Mouse (Mus musculus): Measurements from ENCODE around the gene Tiparp. TPM values are rescaled to one million over a fixed set of nuclear protein-coding genes. Genes with fewer than 3 reads are reported as not detected.

The Tiparp gene
- polyA plus RNA-seq, 1 experiment from 2014 or later, result 33.3 TPM

DNA sequence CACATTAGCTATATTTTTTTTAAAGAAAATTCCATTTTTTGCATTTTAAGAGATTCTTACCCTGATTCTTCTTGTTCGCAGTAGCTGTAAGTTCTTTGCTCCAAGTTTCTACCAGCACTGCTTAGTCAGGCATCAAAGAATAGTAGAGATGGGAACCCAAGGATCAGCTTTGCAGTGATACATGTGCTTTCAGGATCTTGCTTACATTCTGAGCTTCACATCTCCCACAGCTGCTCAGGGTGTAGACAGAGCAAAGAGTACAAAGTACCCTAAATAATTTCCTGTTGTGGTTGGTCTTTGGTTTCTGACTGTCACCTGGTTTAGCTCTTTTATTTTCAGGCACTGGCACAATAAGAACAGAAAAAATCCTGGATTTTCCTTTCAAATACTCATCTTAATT is 9.1 kb downstream of the Tiparp start:
- Histone ChIP-seq H3K4me3 (ENCODE audit: low read depth, low read length) (no peak overlapping the region), H3K9me3 (ENCODE audit: control insufficient read depth, low read length) (no peaks in the 10 kb centered on the region), H3K4me1 (ENCODE audit: control insufficient read depth, insufficient read depth, low read length) (peaks cover 5% of the 10 kb centered on the region; the same call in 1 of the 2 replicates), H3K9ac (ENCODE audit: low read length) (no peak overlapping the region), H3K36me3 (ENCODE audit: control insufficient read depth, insufficient read depth, low read length) (no peaks in the 10 kb centered on the region), H3K27ac (ENCODE audit: low read depth, low read length) (no peak overlapping the region), H3K4me2 (ENCODE audit: low read depth) (no peak overlapping the region), H3K27me3 (ENCODE audit: control insufficient read depth, insufficient read depth, low read length) (no peaks in the 10 kb centered on the region)
- DNase-seq (ENCODE audit: low spot score) (no peak), ATAC-seq (ENCODE audit: insufficient read depth, low FRiP score, low TSS enrichment) (no peak)
- WGBS, result 96% methylated on average over 1 of the region's 1 CpGs

DNA sequence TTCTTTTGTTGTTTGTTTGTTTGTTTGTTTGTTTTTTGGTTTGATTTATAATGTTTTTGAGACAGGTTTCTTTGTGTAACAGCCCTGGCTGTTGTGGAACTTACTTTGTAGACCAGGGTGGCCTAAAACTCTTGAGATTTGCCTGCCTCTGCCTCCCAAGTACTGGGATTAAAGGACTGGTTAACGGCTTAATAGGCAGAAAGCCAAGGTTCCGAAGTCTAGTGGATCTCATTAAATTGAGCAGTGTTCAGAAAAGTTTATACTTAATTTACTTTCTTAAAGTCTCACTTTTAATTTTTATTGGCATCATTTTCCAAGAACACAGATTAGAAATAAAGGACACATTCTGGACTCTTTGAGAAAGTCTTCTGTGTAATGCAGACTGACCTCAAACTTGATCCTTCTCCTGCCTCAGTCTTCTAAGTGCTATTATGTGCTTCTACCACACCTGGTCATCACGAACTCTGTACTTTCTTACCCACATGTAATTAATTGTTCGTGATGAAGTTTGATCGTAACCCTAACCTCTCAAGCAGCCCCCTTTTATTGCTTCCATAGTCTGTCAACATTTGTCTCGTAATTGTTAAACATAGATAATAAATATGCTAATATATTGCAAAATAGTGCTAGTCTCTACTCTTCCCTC is 12.8 kb downstream of the Tiparp start:
- DNase-seq (ENCODE audit: low spot score), result no peak
- no peaks in the 10 kb centered on the region for H3K4me1 ChIP-seq (ENCODE audit: control insufficient read depth, insufficient read depth, low read length)
- H3K9ac ChIP-seq (ENCODE audit: low read length), result no peak overlapping the region
- no peak overlapping the region for H3K27ac ChIP-seq (ENCODE audit: low read depth, low read length)
- H3K4me3 ChIP-seq (ENCODE audit: low read depth, low read length), result no peak overlapping the region
- no peaks in the 10 kb centered on the region for H3K9me3 ChIP-seq (ENCODE audit: control insufficient read depth, low read length)
- WGBS, result 87% methylated on average over 6 of the region's 6 CpGs
- H3K4me2 ChIP-seq (ENCODE audit: low read depth), result no peak overlapping the region
- H3K36me3 ChIP-seq (ENCODE audit: control insufficient read depth, insufficient read depth, low read length), result no peaks in the 10 kb centered on the region
- no peak for ATAC-seq (ENCODE audit: insufficient read depth, low FRiP score, low TSS enrichment)
- no peaks in the 10 kb centered on the region for H3K27me3 ChIP-seq (ENCODE audit: control insufficient read depth, insufficient read depth, low read length)

DNA sequence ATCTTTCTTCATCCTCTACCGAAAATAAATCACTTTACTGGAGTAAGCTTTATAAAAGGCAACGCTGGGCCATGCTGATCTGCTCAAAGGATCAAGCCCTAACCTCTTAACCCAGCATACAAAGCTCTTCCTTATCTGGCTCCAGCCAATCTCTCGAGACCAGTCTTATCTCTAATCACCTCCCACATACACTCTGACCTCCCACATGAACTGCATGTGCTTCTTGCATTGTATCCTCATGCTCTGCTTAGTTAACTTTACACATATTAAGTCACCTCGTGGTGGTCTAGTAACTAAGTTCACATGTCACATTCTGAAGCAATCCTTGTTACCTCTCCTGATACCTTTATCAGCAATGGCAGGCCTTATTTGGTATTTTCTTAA is 13.3 kb downstream of the Tiparp start:
- no peak for ATAC-seq (ENCODE audit: insufficient read depth, low FRiP score, low TSS enrichment)
- 66% methylated on average over 4 of the region's 4 CpGs for WGBS

DNA sequence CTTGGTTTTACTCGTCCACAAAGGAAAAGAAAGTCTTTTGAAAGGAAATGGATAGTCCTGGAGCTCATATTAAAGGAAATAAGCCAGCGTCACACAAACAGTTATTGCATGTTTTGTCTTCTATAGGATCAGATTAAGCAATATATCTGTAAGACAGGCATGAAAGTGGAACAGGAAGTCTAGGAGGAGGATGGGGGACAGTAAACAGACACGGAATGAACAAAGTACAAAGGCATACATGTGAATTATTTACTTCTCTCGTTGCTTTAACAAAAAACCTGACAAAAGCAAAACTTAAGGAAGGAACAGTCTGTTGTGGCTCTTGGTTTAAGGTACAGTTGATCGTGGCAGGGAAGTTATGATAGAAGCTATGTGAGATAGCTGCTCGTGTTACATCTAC is 21.6 kb downstream of the Tiparp start:
- DNase-seq (ENCODE audit: low spot score), result no peak
- Histone ChIP-seq H3K9me3 (ENCODE audit: control insufficient read depth, low read length) (no peaks in the 10 kb centered on the region), H3K4me1 (ENCODE audit: control insufficient read depth, insufficient read depth, low read length) (no peaks in the 10 kb centered on the region), H3K4me3 (ENCODE audit: low read depth, low read length) (no peak overlapping the region), H3K27me3 (ENCODE audit: control insufficient read depth, insufficient read depth, low read length) (no peaks in the 10 kb centered on the region), H3K9ac (ENCODE audit: low read length) (no peak overlapping the region), H3K27ac (ENCODE audit: low read depth, low read length) (no peak overlapping the region), H3K4me2 (ENCODE audit: low read depth) (no peak overlapping the region), H3K36me3 (ENCODE audit: control insufficient read depth, insufficient read depth, low read length) (no peaks in the 10 kb centered on the region)
- ATAC-seq (ENCODE audit: insufficient read depth, low FRiP score, low TSS enrichment), result no peak
- 84% methylated on average over 6 of the region's 6 CpGs for WGBS

More for the DNA sequence above, 13.3 kb downstream of the Tiparp start:
- no peak for DNase-seq (ENCODE audit: low spot score)
- Histone ChIP-seq H3K4me3 (ENCODE audit: low read depth, low read length) (no peak overlapping the region), H3K27ac (ENCODE audit: low read depth, low read length) (no peak overlapping the region), H3K36me3 (ENCODE audit: control insufficient read depth, insufficient read depth, low read length) (no peaks in the 10 kb centered on the region), H3K9ac (ENCODE audit: low read length) (no peak overlapping the region), H3K9me3 (ENCODE audit: control insufficient read depth, low read length) (no peaks in the 10 kb centered on the region), H3K4me2 (ENCODE audit: low read depth) (no peak overlapping the region), H3K4me1 (ENCODE audit: control insufficient read depth, insufficient read depth, low read length) (no peaks in the 10 kb centered on the region), H3K27me3 (ENCODE audit: control insufficient read depth, insufficient read depth, low read length) (no peaks in the 10 kb centered on the region)

DNA sequence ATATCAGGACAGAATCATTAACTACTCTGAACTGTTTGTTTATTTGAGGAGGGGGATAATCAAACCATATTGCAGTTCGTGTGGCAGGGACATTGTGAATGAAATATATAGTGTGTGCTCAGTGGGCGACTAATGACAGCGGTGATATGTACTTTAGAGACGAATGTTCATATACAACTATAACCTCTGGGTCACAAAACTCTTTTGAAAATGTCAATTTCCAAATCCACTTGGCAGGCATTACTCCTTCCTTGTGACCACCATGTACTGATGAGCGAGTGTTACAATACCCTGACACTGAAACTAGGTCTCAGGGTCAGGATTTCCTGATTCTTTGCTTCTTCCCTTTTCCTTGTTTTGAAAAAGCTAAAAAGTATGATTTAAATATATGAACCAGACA is 22.9 kb downstream of the Tiparp start:
- H3K4me2 ChIP-seq (ENCODE audit: low read depth), result no peak overlapping the region
- no peaks in the 10 kb centered on the region for H3K4me1 ChIP-seq (ENCODE audit: control insufficient read depth, insufficient read depth, low read length)
- H3K9me3 ChIP-seq (ENCODE audit: control insufficient read depth, low read length), result no peaks in the 10 kb centered on the region
- no peak overlapping the region for H3K4me3 ChIP-seq (ENCODE audit: low read depth, low read length)
- no peak overlapping the region for H3K9ac ChIP-seq (ENCODE audit: low read length)
- WGBS, result 86% methylated on average over 5 of the region's 5 CpGs
- DNase-seq (ENCODE audit: low spot score) (no peak), ATAC-seq (ENCODE audit: insufficient read depth, low FRiP score, low TSS enrichment) (no peak)
- no peaks in the 10 kb centered on the region for H3K36me3 ChIP-seq (ENCODE audit: control insufficient read depth, insufficient read depth, low read length)
- no peak overlapping the region for H3K27ac ChIP-seq (ENCODE audit: low read depth, low read length)
- no peaks in the 10 kb centered on the region for H3K27me3 ChIP-seq (ENCODE audit: control insufficient read depth, insufficient read depth, low read length)

DNA sequence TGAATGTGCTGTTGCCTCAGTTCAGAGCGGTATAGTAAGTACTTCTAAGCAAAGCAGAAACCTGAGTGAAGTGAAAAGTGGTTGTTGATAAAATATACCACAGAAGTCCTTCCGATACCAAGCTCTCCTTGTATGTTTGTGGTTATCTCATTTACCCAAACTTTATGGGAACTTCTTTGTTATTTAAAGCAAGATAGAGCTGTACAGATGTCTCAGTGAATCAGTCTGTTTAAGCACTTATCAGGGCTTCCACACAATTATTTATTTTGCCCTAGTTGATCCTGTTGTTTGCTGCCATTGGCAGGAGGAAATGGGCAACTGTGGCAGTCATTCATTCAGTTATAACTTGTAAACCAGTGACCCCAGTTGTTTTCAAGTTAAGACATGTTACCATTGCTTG is 26.4 kb downstream of the Tiparp start:
- Histone ChIP-seq H3K27ac (ENCODE audit: low read depth, low read length) (no peak overlapping the region), H3K36me3 (ENCODE audit: control insufficient read depth, insufficient read depth, low read length) (no peaks in the 10 kb centered on the region), H3K4me3 (ENCODE audit: low read depth, low read length) (no peak overlapping the region), H3K27me3 (ENCODE audit: control insufficient read depth, insufficient read depth, low read length) (no peaks in the 10 kb centered on the region), H3K9me3 (ENCODE audit: control insufficient read depth, low read length) (no peaks in the 10 kb centered on the region), H3K4me1 (ENCODE audit: control insufficient read depth, insufficient read depth, low read length) (no peaks in the 10 kb centered on the region), H3K9ac (ENCODE audit: low read length) (no peak overlapping the region), H3K4me2 (ENCODE audit: low read depth) (no peak overlapping the region)
- DNase-seq (ENCODE audit: low spot score), result no peak
- no peak for ATAC-seq (ENCODE audit: insufficient read depth, low FRiP score, low TSS enrichment)
- WGBS, result 89% methylated on average over 2 of the region's 2 CpGs

DNA sequence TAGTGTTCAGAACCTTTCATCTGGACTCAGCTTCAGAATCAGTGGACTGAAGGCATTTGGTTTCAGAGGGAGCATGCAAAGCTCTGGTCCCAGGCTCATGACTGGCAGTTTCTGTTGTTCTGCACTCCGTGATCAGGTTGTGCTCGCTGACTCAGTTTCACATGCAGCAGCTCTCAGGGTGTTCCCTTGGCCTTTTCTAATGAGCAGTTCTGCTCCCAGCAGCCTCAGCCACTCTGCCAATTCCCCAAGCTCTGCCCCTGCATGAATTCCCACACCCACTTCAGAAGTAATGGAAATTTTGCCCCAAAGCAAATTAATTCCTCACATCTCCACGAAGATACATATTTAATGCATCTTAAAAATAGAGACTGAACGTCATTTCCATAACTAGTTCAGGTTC is 30.5 kb downstream of the Tiparp start:
- no peak for ATAC-seq (ENCODE audit: insufficient read depth, low FRiP score, low TSS enrichment)
- Histone ChIP-seq H3K4me1 (ENCODE audit: control insufficient read depth, insufficient read depth, low read length) (no peaks in the 10 kb centered on the region), H3K27me3 (ENCODE audit: control insufficient read depth, insufficient read depth, low read length) (no peaks in the 10 kb centered on the region), H3K4me2 (ENCODE audit: low read depth) (no peak overlapping the region), H3K27ac (ENCODE audit: low read depth, low read length) (no peak overlapping the region), H3K9ac (ENCODE audit: low read length) (no peak overlapping the region), H3K36me3 (ENCODE audit: control insufficient read depth, insufficient read depth, low read length) (no peaks in the 10 kb centered on the region), H3K4me3 (ENCODE audit: low read depth, low read length) (no peak overlapping the region), H3K9me3 (ENCODE audit: control insufficient read depth, low read length) (no peaks in the 10 kb centered on the region)
- DNase-seq (ENCODE audit: low spot score), result no peak
- 86% methylated on average over 4 of the region's 4 CpGs for WGBS

DNA sequence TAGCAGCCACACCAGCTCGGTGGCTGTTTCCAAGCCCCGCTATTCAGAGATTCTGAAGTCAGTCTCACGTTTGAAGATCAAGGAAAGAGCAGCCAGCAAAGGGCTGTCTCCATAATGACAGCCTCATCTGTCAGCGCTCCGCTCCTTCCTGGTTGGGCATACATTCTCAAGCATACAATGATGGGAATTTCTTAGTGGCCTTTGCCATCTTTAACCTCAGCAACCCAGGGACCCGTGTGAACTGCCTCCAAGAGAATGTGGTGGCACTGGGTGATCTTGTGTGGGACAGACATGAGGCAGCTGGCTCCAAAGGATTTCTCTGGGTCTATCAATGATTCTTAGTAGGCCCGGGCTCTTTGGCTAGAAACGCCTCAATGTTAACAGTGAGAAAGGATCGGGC is 34.0 kb downstream of the Tiparp start:
- no peaks in the 10 kb centered on the region for H3K4me1 ChIP-seq (ENCODE audit: control insufficient read depth, insufficient read depth, low read length)
- no peaks in the 10 kb centered on the region for H3K27me3 ChIP-seq (ENCODE audit: control insufficient read depth, insufficient read depth, low read length)
- no peaks in the 10 kb centered on the region for H3K36me3 ChIP-seq (ENCODE audit: control insufficient read depth, insufficient read depth, low read length)
- no peak overlapping the region for H3K4me2 ChIP-seq (ENCODE audit: low read depth)
- H3K27ac ChIP-seq (ENCODE audit: low read depth, low read length), result no peak overlapping the region
- H3K9me3 ChIP-seq (ENCODE audit: control insufficient read depth, low read length), result no peaks in the 10 kb centered on the region
- DNase-seq (ENCODE audit: low spot score), result no peak
- no peak overlapping the region for H3K4me3 ChIP-seq (ENCODE audit: low read depth, low read length)
- 81% methylated on average over 9 of the region's 9 CpGs for WGBS
- no peak overlapping the region for H3K9ac ChIP-seq (ENCODE audit: low read length)
- no peak for ATAC-seq (ENCODE audit: insufficient read depth, low FRiP score, low TSS enrichment)

DNA sequence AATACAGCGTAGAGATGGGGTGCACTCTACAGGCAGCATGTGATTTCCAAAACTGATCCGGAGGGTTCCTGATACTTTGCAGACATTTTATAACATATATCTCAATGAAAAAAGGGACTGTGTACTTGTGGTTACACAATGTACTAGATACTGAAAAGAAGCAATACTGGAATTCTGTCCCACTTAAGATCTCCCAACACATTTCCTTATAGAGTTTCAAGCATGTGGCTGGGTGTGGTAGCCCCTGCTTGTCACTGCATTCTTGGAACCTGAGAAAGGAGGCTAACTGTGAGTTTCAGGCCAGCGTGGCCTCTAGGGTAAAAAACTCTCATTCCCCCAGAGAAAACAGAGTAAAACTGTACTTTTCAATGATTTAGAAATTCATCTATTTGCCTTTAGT is 34.5 kb downstream of the Tiparp start:
- Histone ChIP-seq H3K4me2 (ENCODE audit: low read depth) (no peak overlapping the region), H3K9me3 (ENCODE audit: control insufficient read depth, low read length) (no peaks in the 10 kb centered on the region), H3K27me3 (ENCODE audit: control insufficient read depth, insufficient read depth, low read length) (no peaks in the 10 kb centered on the region), H3K4me3 (ENCODE audit: low read depth, low read length) (no peak overlapping the region), H3K36me3 (ENCODE audit: control insufficient read depth, insufficient read depth, low read length) (no peaks in the 10 kb centered on the region), H3K4me1 (ENCODE audit: control insufficient read depth, insufficient read depth, low read length) (no peaks in the 10 kb centered on the region), H3K9ac (ENCODE audit: low read length) (no peak overlapping the region), H3K27ac (ENCODE audit: low read depth, low read length) (no peak overlapping the region)
- DNase-seq (ENCODE audit: low spot score) (no peak), ATAC-seq (ENCODE audit: insufficient read depth, low FRiP score, low TSS enrichment) (no peak)
- WGBS, result 86% methylated on average over 3 of the region's 3 CpGs

All from neural tube, embryonic 11.5 days (tissue).